Mouse (Mus musculus): ENCODE measurements around the gene C1qtnf9.

- no peak for TF ChIP-seq POLR2A (IDR thresholded peaks at IDR 0.05; ENCODE audit: insufficient read length, low read depth)
- no peak for TF ChIP-seq CEBPB (IDR thresholded peaks at IDR 0.05; ENCODE audit: insufficient read depth, poor library complexity, severe bottlenecking)
Measured at GRCm38 (mm10) chr14:60743681-60744080, 24.3 kb upstream of the C1qtnf9 start.
